Mouse (Mus musculus) adrenal gland, adult 8-10 months (tissue): ENCODE measurements around the gene Anks1. TPM values are rescaled to one million over a fixed set of nuclear protein-coding genes. Genes with fewer than 3 reads are reported as not detected.

Experiments
- DNase-seq: peaks from one replicate; pipeline ENCODE4 v3.0.0; 2022
- total RNA-seq, 4 experiments: library from RNA; stranded (reverse); gene quantifications; 2 replicates each; pipeline ENCODE4 v1.2.4; 2022

Gene Anks1
- total RNA-seq, 4 experiments from 2014 or later = 25.5 to 40.1 (median 32.6) TPM

GRCm38 (mm10) chr17:28099086-28099485 lies 190.0 kb downstream of the Anks1 start:
- no peak for DNase-seq

GRCm38 (mm10) chr17:28100669-28101068 lies 191.6 kb downstream of the Anks1 start:
- DNase-seq = no peak

GRCm38 (mm10) chr17:28101284-28101887 lies 192.3 kb downstream of the Anks1 start:
- no peak for DNase-seq

GRCm38 (mm10) chr17:28101902-28102319 lies 192.8 kb downstream of the Anks1 start:
- DNase-seq = no peak

- no peak for DNase-seq
Measured at GRCm38 (mm10) chr17:28104416-28104815, 195.3 kb downstream of the Anks1 start.

GRCm38 (mm10) chr17:28106352-28106751 lies 197.2 kb downstream of the Anks1 start:
- DNase-seq = no peak

- DNase-seq = no peak
Measured at GRCm38 (mm10) chr17:28107275-28107674, 198.2 kb downstream of the Anks1 start.

GRCm38 (mm10) chr17:28112266-28112665 lies 203.2 kb downstream of the Anks1 start:
- DNase-seq = no peak

Other genes with a start within 250 kb of the Anks1 start
- gene Spdef, start 180.4 kb upstream of the Anks1 start, total RNA-seq = under 1 TPM in 1 of 4 experiments, not detected in 3; 0.37 TPM
- 100 to 1,000 TPM; 149 to 177 (median 165) TPM for gene D17Wsu92e, start 88.7 kb upstream of the Anks1 start, total RNA-seq
- gene Snrpc, start 71.2 kb upstream of the Anks1 start, total RNA-seq = 10 to 100 TPM; 58.4 to 66.3 (median 59.3) TPM
- gene Uhrf1bp1, start 52.9 kb upstream of the Anks1 start, total RNA-seq = 10 to 100 TPM; 35.3 to 36.2 (median 35.8) TPM
- gene Taf11, start 538 bp downstream of the Anks1 start, total RNA-seq = 10 to 100 TPM; 34.3 to 42.2 (median 35.7) TPM
- under 1 TPM in 1 of 4 experiments, not detected in 3; 0.46 TPM for gene Tcp11, start 171.3 kb downstream of the Anks1 start, total RNA-seq
- gene Scube3, start 232.8 kb downstream of the Anks1 start, total RNA-seq = 10 to 100 TPM; 12.1 to 19.7 (median 15.9) TPM